Mouse (Mus musculus): ENCODE results near the gene Mylpf. TPM values are rescaled to one million over a fixed set of nuclear protein-coding genes. Genes with fewer than 3 reads are reported as not detected.
A peak's percentile ranks its signal among the peaks of the same experiment; 100 is the strongest.

Gene Mylpf
- polyA plus RNA-seq, 1 experiment from 2014 or later, result 17.0 TPM

DNA sequence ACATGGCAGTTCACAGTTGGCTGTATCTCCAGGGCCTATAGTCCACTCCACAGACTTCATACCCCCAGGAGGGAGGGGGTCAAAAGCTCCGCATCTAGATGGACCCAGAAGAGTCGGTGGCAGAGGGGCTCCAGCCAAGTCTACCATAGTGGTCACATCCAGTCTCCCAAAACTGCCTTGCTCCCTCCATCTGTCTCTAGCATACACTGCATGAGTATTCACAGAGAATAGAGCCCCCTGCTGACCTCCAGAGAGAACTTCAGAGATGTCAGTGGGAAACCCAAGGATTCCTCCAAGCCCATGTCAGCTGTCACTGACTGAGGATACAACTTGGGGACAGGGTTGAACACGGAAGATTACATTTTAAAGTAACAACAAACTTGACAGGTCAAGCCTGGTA, 23.1 kb upstream of the Mylpf start:
- no peaks in the 10 kb centered on the region for H3K4me1 ChIP-seq
- H3K27me3 ChIP-seq (replicated peaks), result no peaks in the 10 kb centered on the region
- WGBS, result 55% methylated on average over 3 of the region's 3 CpGs
- no peaks in the 10 kb centered on the region for H3K36me3 ChIP-seq
- H3K4me2 ChIP-seq, result no peak overlapping the region
- no peak overlapping the region for H3K27ac ChIP-seq (replicated peaks)
- H3K4me3 ChIP-seq, result no peak overlapping the region
- no peaks in the 10 kb centered on the region for H3K9me3 ChIP-seq
- ATAC-seq (ENCODE audit: extremely low read depth, insufficient number of reproducible peaks, low FRiP score, low TSS enrichment), result no peak
- no peak overlapping the region for H3K9ac ChIP-seq

GRCm38 (mm10) chr7:127187351-127187750, 21.3 kb upstream of the Mylpf start:
- H3K9me3 ChIP-seq, result no peaks in the 10 kb centered on the region
- WGBS, result 64% methylated on average over 10 of the region's 10 CpGs
- H3K27ac ChIP-seq (replicated peaks), result no peak overlapping the region
- H3K27me3 ChIP-seq (replicated peaks), result no peaks in the 10 kb centered on the region
- no peak overlapping the region for H3K9ac ChIP-seq
- no peak for ATAC-seq (ENCODE audit: extremely low read depth, insufficient number of reproducible peaks, low FRiP score, low TSS enrichment)
- H3K4me2 ChIP-seq, result no peak overlapping the region
- H3K4me3 ChIP-seq, result no peak overlapping the region
- H3K4me1 ChIP-seq, result no peaks in the 10 kb centered on the region
- H3K36me3 ChIP-seq, result peaks cover 14% of the 10 kb centered on the region

- Histone ChIP-seq H3K4me3 (no peak overlapping the region), H3K4me1 (no peaks in the 10 kb centered on the region), H3K9ac (no peak overlapping the region), H3K27ac (replicated peaks) (no peak overlapping the region), H3K27me3 (replicated peaks) (no peaks in the 10 kb centered on the region), H3K9me3 (no peaks in the 10 kb centered on the region), H3K36me3 (peaks cover 27% of the 10 kb centered on the region), H3K4me2 (no peak overlapping the region)
- no peak for ATAC-seq (ENCODE audit: extremely low read depth, insufficient number of reproducible peaks, low FRiP score, low TSS enrichment)
- WGBS, result 72% methylated on average over 17 of the region's 17 CpGs
Observed at GRCm38 (mm10) chr7:127188305-127189276, 20.1 kb upstream of the Mylpf start.

GRCm38 (mm10) chr7:127190672-127191071, 18.0 kb upstream of the Mylpf start:
- H3K4me3 ChIP-seq, result no peak overlapping the region
- H3K9ac ChIP-seq, result no peak overlapping the region
- H3K27me3 ChIP-seq (replicated peaks), result no peaks in the 10 kb centered on the region
- WGBS, result 79% methylated on average over 6 of the region's 6 CpGs
- no peak overlapping the region for H3K27ac ChIP-seq (replicated peaks)
- peaks cover 12% of the 10 kb centered on the region for H3K4me1 ChIP-seq
- ATAC-seq (ENCODE audit: extremely low read depth, insufficient number of reproducible peaks, low FRiP score, low TSS enrichment), result no peak
- peaks cover 38% of the 10 kb centered on the region for H3K36me3 ChIP-seq
- no peak overlapping the region for H3K4me2 ChIP-seq
- no peaks in the 10 kb centered on the region for H3K9me3 ChIP-seq

DNA sequence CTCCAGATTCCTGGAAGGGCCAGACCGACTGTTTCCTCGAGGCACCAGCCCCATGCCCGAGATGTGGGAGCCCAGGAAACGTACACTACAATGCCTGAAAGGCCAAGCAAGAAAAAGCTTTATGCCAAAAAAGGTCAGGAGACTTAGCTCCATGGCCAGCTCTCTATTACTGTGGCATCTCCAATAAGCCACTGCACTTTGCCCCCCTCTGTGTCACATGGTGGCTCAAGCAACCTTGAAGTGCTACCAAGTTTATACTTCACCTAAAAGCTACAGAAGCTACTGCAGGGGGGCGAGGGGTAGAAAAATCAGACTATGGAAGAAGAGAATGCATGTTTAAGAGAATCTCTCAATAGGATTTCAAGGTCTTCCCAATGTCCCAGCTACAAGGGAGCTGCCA, 15.7 kb upstream of the Mylpf start:
- no peak overlapping the region for H3K9ac ChIP-seq

DNA sequence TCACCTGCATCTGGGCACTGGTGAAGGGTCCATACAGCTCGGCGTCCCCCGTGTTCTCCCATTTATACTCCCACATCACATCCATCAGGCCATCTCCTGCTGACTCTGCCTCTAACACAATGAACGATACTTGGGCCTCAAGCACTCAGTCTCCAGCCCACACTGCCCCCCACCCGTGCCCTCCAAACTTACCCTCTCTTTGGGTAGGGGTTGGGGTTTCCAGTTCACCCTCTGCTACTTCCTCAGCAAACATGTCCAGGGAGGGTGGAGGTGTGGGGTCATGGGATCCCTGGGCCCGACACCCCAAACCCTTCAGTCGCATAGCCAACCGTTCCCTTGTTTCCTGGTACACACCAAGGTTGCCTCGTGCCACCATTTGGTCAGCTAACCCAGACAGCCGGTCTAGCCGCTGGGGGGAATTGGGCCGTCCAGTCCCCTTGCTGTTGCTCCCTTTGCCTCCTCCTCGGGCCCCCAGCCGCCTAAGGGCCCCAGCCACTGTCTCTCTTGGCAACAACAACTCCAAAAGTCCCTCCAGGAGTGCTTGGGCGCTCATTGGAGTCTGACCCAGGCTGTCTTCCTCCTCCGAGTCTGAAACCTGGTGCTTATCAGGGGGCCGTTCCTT, 14.6 kb upstream of the Mylpf start:
- H3K4me3 ChIP-seq, result peak overlapping the region; percentile 83

More for the DNA sequence above, 15.7 kb upstream of the Mylpf start:
- WGBS, result 91% methylated on average over 5 of the region's 5 CpGs
- H3K4me3 ChIP-seq, result no peak overlapping the region
- no peak overlapping the region for H3K4me2 ChIP-seq
- no peak overlapping the region for H3K27ac ChIP-seq (replicated peaks)
- no peak for ATAC-seq (ENCODE audit: extremely low read depth, insufficient number of reproducible peaks, low FRiP score, low TSS enrichment)
- H3K27me3 ChIP-seq (replicated peaks), result no peaks in the 10 kb centered on the region
- no peaks in the 10 kb centered on the region for H3K9me3 ChIP-seq
- peaks cover 53% of the 10 kb centered on the region for H3K36me3 ChIP-seq
- H3K4me1 ChIP-seq, result peaks cover 19% of the 10 kb centered on the region

GRCm38 (mm10) chr7:127194633-127195029, 14.1 kb upstream of the Mylpf start:
- Histone ChIP-seq H3K36me3 (peaks cover 69% of the 10 kb centered on the region), H3K9me3 (no peaks in the 10 kb centered on the region), H3K9ac (peak overlapping the region; percentile 89), H3K4me1 (peaks cover 19% of the 10 kb centered on the region), H3K4me2 (peak overlapping the region; percentile 83), H3K27me3 (replicated peaks) (no peaks in the 10 kb centered on the region), H3K27ac (replicated peaks) (peak overlapping the region; percentile 94), H3K4me3 (peak overlapping the region; percentile 83)
- ATAC-seq (ENCODE audit: extremely low read depth, insufficient number of reproducible peaks, low FRiP score, low TSS enrichment), result no peak
- 75% methylated on average over 7 of the region's 7 CpGs for WGBS

More for the DNA sequence above, 14.6 kb upstream of the Mylpf start:
- H3K27ac ChIP-seq (replicated peaks), result no peak overlapping the region
- no peak for ATAC-seq (ENCODE audit: extremely low read depth, insufficient number of reproducible peaks, low FRiP score, low TSS enrichment)
- H3K36me3 ChIP-seq, result peaks cover 64% of the 10 kb centered on the region
- peak overlapping the region; percentile 83 for H3K4me2 ChIP-seq
- peaks cover 19% of the 10 kb centered on the region for H3K4me1 ChIP-seq
- H3K27me3 ChIP-seq (replicated peaks), result no peaks in the 10 kb centered on the region
- no peaks in the 10 kb centered on the region for H3K9me3 ChIP-seq
- H3K9ac ChIP-seq, result peak overlapping the region; percentile 89; the same call in 1 of the 2 replicates
- 93% methylated on average over 17 of the region's 17 CpGs for WGBS

DNA sequence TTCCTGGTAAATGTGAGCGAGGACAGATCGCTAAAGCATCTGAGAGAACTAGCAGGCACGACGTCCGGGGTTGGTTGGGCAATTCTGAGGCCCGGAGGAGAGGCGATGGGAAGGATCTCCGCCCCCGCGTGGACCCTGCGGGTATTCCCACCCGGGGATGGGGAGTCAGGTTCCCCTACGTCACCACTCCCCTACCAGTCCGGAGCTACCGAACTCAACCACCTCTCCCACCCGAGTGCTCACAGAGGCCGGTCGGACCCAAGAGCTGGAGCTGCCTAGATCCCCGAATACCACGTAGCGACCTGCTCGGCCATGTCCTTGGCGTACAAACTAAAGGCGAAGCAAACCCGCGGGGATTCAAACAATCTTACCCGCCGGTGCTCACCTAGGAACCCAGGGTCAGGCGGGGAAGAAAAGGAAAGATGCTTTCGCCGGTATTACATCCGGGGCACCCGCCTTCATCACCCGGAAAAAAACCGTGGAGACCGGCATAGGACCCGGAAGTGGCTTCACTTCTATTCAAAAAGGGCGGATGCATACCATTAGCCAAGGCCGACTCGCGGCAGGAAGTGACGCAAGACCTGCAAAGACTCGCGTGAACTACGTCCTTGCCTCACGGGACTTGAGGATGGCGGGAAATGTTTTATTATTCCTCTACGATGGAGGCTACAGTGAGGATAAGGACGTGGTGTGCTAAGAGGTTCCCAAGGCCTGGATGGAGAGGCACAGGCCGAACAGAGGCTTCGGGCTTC, 13.0 kb upstream of the Mylpf start, which contains the start of gene Cd2bp2:
Cd2bp2 (minus strand) TSS at position 507 of the 752 bp plus-strand sequence.
- Histone ChIP-seq H3K27ac (replicated peaks) (peak within 1 kb of the TSS; percentile 94), H3K4me1 (peaks cover 19% of the 10 kb centered on the region), H3K9ac (peak within 1 kb of the TSS; percentile 89), H3K36me3 (peaks cover 80% of the 10 kb centered on the region), H3K4me3 (peak within 1 kb of the TSS; percentile 83), H3K27me3 (replicated peaks) (no peaks in the 10 kb centered on the region), H3K4me2 (peak within 1 kb of the TSS; percentile 83), H3K9me3 (no peaks in the 10 kb centered on the region)
- under 1% methylated on average over 51 of the region's 51 CpGs for WGBS
- ATAC-seq (ENCODE audit: extremely low read depth, insufficient number of reproducible peaks, low FRiP score, low TSS enrichment), result peak; percentile 90

GRCm38 (mm10) chr7:127196484-127196883, 12.2 kb upstream of the Mylpf start:
- WGBS, result 56% methylated on average over 11 of the region's 11 CpGs
- H3K27ac ChIP-seq (replicated peaks), result peak overlapping the region; percentile 87
- H3K27me3 ChIP-seq (replicated peaks), result no peaks in the 10 kb centered on the region
- peak overlapping the region; percentile 84 for H3K9ac ChIP-seq
- peaks cover 19% of the 10 kb centered on the region for H3K4me1 ChIP-seq
- peaks cover 82% of the 10 kb centered on the region for H3K36me3 ChIP-seq
- H3K4me3 ChIP-seq, result peak overlapping the region; percentile 83
- no peaks in the 10 kb centered on the region for H3K9me3 ChIP-seq
- H3K4me2 ChIP-seq, result peak overlapping the region; percentile 83
- ATAC-seq (ENCODE audit: extremely low read depth, insufficient number of reproducible peaks, low FRiP score, low TSS enrichment), result no peak

DNA sequence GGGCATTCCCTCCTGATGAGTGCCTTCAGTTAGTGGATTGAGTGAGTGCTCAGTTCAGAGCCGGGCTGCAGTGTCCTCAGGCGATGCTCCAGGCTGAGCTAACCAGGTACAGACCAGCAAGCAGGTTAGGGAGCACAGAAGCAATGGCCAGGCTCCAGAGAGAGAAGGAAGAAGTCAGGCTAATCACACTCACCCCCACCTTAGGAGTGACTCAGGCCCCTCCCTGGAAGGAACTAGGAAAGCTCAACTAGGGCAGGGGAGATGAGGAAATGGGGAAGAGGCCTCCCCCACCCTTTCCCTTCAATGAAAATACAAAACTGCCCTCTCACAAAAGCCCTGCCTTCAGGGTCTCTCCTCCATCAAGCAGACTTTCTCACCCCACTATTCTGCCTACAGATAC, 2.1 kb upstream of the Mylpf start:
- Histone ChIP-seq H3K27ac (replicated peaks) (peak overlapping the region; percentile 94), H3K9ac (peak overlapping the region; percentile 97), H3K4me3 (peak overlapping the region; percentile 97)

More for the DNA sequence above, 2.1 kb upstream of the Mylpf start:
- Histone ChIP-seq H3K9me3 (no peaks in the 10 kb centered on the region), H3K36me3 (peaks cover 35% of the 10 kb centered on the region), H3K4me1 (peaks cover 46% of the 10 kb centered on the region), H3K27me3 (replicated peaks) (no peaks in the 10 kb centered on the region), H3K4me2 (peak overlapping the region; percentile 98)
- 53% methylated on average over 2 of the region's 2 CpGs for WGBS
- ATAC-seq (ENCODE audit: extremely low read depth, insufficient number of reproducible peaks, low FRiP score, low TSS enrichment), result no peak

All from heart, embryonic 13.5 days (tissue).